Mouse (Mus musculus): Measurements from ENCODE around the gene Mlec.

GRCm38 (mm10) chr5:115145976-115146746 is 11.8 kb downstream of the Mlec start:
- TF ChIP-seq CTCF (IDR thresholded peaks at IDR 0.05; ENCODE audit: extremely low read depth, insufficient read depth, low read length) (no peak), POLR2A (IDR thresholded peaks at IDR 0.05; ENCODE audit: extremely low read depth, insufficient read depth, low read length) (no peak)
